Mouse (Mus musculus) kidney, adult 2 months (tissue): ENCODE results near the gene Wwox.

ENCODE experiments used
- CTCF ChIP-seq: fragments of 200-500 bp; conservative IDR thresholded peaks from 2 replicates; pipeline ENCODE4 v1.5.1; 2011; ENCODE audit warnings: low read depth, mild to moderate bottlenecking, control low read depth, low read length, moderate library complexity, mixed read lengths; ENCODE audit not compliant: insufficient read depth, insufficient read length
- POLR2A ChIP-seq: fragments of 200-500 bp; IDR thresholded peaks from one replicate; pipeline ENCODE4 v1.6.1; 2011; ENCODE audit warnings: low read depth, low read length, control low read depth

DNA sequence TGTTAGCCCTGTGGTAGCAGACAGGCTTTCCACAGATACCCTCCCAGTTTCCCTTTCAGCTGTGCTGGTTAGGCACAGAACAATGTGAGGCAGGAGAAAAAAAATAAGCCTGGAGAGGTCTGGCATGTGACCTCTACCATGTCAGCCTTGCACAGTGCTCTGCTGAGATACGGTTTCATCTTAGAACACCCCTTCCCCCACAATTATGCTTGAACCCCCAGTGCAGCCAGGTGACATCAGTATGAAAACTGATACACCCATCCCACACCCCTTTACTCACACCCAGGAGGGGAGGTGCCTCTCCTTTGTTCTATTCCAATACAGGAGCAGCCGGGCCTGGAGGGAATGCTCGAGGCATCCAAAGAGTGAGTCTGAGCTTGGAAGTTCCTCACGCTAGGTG, 377.5 kb downstream of the Wwox start:
- TF ChIP-seq CTCF = no peak
- no peak for TF ChIP-seq POLR2A
